Mouse (Mus musculus) thymus, postnatal 0 days (tissue): ENCODE data around the gene Olfr1167. TPM values are rescaled to one million over a fixed set of nuclear protein-coding genes. Genes with fewer than 3 reads are reported as not detected.
"Not testable (repeated sequence)": the region's sequence is repeated elsewhere in the genome, so short reads cannot be mapped to it uniquely, and the experiment has no call there.

Experiments
- DNase-seq: peaks from one replicate; pipeline ENCODE4 v3.0.0-alpha.2; 2015; ENCODE audit warnings: low spot score
- polyA plus RNA-seq: library from polyadenylated mRNA; unstranded; fragments of >200 nt; fragmentation: Nextera tagmentation; extraction: Ambion mirVana; gene quantifications from 2 replicates; pipeline ENCODE4 v1.2.1, GENCODE M21; 2015

Olfr1167 gene
- 0.12 TPM in 1 of 2 replicates, not detected in the other for polyA plus RNA-seq

GRCm38 (mm10) chr2:88155093-88155492 is at the start of gene Olfr1167:
Gene Olfr1167 (minus strand): TSS chr2:88155193.
- DNase-seq, result not testable (repeated sequence)

DNA sequence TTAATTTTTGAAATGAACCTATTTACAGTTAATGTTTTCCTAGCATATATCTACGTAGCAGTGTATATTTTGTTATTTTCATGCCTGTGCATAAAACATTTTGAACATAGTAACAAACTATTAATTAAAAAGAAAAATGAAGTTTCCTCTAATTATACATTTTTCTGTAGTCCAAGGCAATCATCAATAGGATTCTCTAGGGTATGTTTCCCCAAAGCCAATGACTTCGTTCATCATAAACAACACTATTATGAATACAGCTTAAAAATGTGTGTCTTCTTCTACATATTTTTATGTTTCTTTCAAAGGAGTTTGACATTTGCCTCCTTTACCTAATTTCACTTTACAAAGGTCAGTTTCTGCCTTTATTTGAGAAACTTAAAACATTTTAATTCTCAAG is 26.6 kb upstream of the Olfr1167 start, which contains the start of gene Olfr1168:
Gene Olfr1168 (plus strand): TSS at position 301 of the 400 bp plus-strand sequence.
- no peak for DNase-seq

GRCm38 (mm10) chr2:88128172-88128571 is 26.8 kb downstream of the Olfr1167 start, which contains the start of gene Olfr1166:
Gene Olfr1166 (minus strand): TSS chr2:88128272.
- no peak for DNase-seq

Other genes starting within 250 kb of the Olfr1167 start
- not detected in 2 replicates for gene Olfr1155, start 210.1 kb downstream of the Olfr1167 start, polyA plus RNA-seq
- not detected in 2 replicates for gene Olfr1156, start 202.1 kb downstream of the Olfr1167 start, polyA plus RNA-seq
- gene Olfr1157, start 186.9 kb downstream of the Olfr1167 start, polyA plus RNA-seq, result not detected in 2 replicates
- gene Olfr74, start 180.5 kb downstream of the Olfr1167 start, polyA plus RNA-seq, result not detected in 2 replicates
- gene Olfr1158, start 165.1 kb downstream of the Olfr1167 start, polyA plus RNA-seq, result not detected in 2 replicates
- not detected in 2 replicates for gene Olfr1160, start 146.9 kb downstream of the Olfr1167 start, polyA plus RNA-seq
- gene Olfr1161, start 132.4 kb downstream of the Olfr1167 start, polyA plus RNA-seq, result not detected in 2 replicates
- gene Olfr73, start 117.5 kb downstream of the Olfr1167 start, polyA plus RNA-seq, result not detected in 2 replicates
- gene Olfr1162, start 104.1 kb downstream of the Olfr1167 start, polyA plus RNA-seq, result not detected in 2 replicates
- gene Olfr1163, start 83.4 kb downstream of the Olfr1167 start, polyA plus RNA-seq, result not detected in 2 replicates
- not detected in 2 replicates for gene Olfr1164, start 61.2 kb downstream of the Olfr1167 start, polyA plus RNA-seq
- not detected in 2 replicates for gene Olfr1166, start 26.9 kb downstream of the Olfr1167 start, polyA plus RNA-seq
- gene Olfr1168, start 26.7 kb upstream of the Olfr1167 start, polyA plus RNA-seq, result not detected in 2 replicates
- gene Olfr1170, start 73.1 kb upstream of the Olfr1167 start, polyA plus RNA-seq, result not detected in 2 replicates
- gene Olfr1173, start 124.7 kb upstream of the Olfr1167 start, polyA plus RNA-seq, result 0.03 TPM in 1 of 2 replicates, not detected in the other
- gene Olfr1174-ps, start 159.9 kb upstream of the Olfr1167 start, polyA plus RNA-seq, result not detected in 2 replicates
- not detected in 2 replicates for gene Olfr1175-ps, start 172.0 kb upstream of the Olfr1167 start, polyA plus RNA-seq
- not detected in 2 replicates for gene Olfr1176, start 181.5 kb upstream of the Olfr1167 start, polyA plus RNA-seq
- gene Olfr1177-ps, start 191.3 kb upstream of the Olfr1167 start, polyA plus RNA-seq, result not detected in 2 replicates
- not detected in 2 replicates for gene Olfr1178, start 231.9 kb upstream of the Olfr1167 start, polyA plus RNA-seq